Mouse (Mus musculus): Measurements from ENCODE around the gene Gpr107. TPM values are rescaled to one million over a fixed set of nuclear protein-coding genes. Genes with fewer than 3 reads are reported as not detected.
A peak's percentile ranks its signal among the peaks of the same experiment; 100 is the strongest.

The Gpr107 gene
- polyA plus RNA-seq, 1 experiment = 35.3 TPM

GRCm38 (mm10) chr2:31228768-31229311 lies 76.7 kb downstream of the Gpr107 start:
- TF ChIP-seq POLR2A (IDR thresholded peaks at IDR 0.05; ENCODE audit: borderline replicate concordance, extremely low read depth, insufficient read depth, insufficient read length, poor library complexity, severe bottlenecking) (no peak), CTCF (IDR thresholded peaks at IDR 0.05; ENCODE audit: borderline replicate concordance, extremely low read depth, insufficient read depth, insufficient read length) (no peak)
- DNase-seq (ENCODE audit: low read depth) = no peak

GRCm38 (mm10) chr2:31239203-31239696 lies 87.1 kb downstream of the Gpr107 start:
- TF ChIP-seq CTCF (IDR thresholded peaks at IDR 0.05; ENCODE audit: borderline replicate concordance, extremely low read depth, insufficient read depth, insufficient read length) (peak; percentile 40; the same call in 1 of the 2 replicates), POLR2A (IDR thresholded peaks at IDR 0.05; ENCODE audit: borderline replicate concordance, extremely low read depth, insufficient read depth, insufficient read length, poor library complexity, severe bottlenecking) (no peak)
- DNase-seq (ENCODE audit: low read depth) = peak; percentile 76

GRCm38 (mm10) chr2:31239833-31240232 lies 87.7 kb downstream of the Gpr107 start:
- no peak for DNase-seq (ENCODE audit: low read depth)
- TF ChIP-seq CTCF (IDR thresholded peaks at IDR 0.05; ENCODE audit: borderline replicate concordance, extremely low read depth, insufficient read depth, insufficient read length) (no peak), POLR2A (IDR thresholded peaks at IDR 0.05; ENCODE audit: borderline replicate concordance, extremely low read depth, insufficient read depth, insufficient read length, poor library complexity, severe bottlenecking) (no peak)

- peak; percentile 76 for DNase-seq (ENCODE audit: low read depth)
- no peak for TF ChIP-seq POLR2A (IDR thresholded peaks at IDR 0.05; ENCODE audit: borderline replicate concordance, extremely low read depth, insufficient read depth, insufficient read length, poor library complexity, severe bottlenecking)
- TF ChIP-seq CTCF (IDR thresholded peaks at IDR 0.05; ENCODE audit: borderline replicate concordance, extremely low read depth, insufficient read depth, insufficient read length) = no peak
These were observed 89.5 kb downstream of the Gpr107 start for GRCm38 (mm10) chr2:31241639-31242038.

DNA sequence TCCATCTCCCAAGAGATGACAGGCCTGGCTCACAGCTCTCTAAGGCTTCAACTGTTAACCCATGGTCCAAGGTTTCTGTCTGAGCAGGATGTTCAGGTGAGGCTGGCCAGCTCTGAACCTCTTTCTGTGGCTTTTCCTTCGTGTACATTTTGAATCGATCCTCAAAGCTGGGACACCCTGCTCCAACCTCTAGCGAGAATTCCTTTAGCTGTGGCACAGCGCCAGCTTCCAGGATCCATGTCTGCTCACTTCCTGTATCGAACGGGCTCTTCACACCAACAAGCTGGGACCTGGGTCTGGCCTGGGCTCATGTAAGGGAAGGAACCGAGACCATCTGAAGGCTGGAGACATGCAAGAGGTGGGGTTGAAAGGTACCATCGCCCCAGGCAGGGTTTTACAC lies 92.1 kb downstream of the Gpr107 start:
- DNase-seq (ENCODE audit: low read depth) = no peak
- no peak for TF ChIP-seq POLR2A (IDR thresholded peaks at IDR 0.05; ENCODE audit: borderline replicate concordance, extremely low read depth, insufficient read depth, insufficient read length, poor library complexity, severe bottlenecking)
- TF ChIP-seq CTCF (IDR thresholded peaks at IDR 0.05; ENCODE audit: borderline replicate concordance, extremely low read depth, insufficient read depth, insufficient read length) = no peak

DNA sequence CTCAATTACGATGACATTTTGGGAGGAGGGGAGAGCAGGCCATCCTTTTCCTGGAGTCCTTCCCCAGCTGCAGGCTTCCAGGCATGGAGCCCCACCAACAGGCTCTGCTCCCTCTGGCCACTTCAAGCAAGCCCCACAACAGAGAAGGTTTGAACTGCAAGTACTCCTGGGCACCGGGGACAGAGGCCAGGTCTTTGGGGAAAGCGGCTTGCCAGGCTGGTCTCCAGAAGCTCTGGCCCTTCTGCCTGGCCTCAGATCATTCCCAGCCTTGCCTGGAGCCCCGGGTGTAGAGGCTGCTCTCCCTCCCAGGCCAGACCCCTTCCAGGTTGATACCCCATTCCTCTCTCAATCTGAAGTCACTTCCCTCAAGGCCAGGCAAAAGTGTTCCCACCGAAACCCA lies 92.9 kb downstream of the Gpr107 start:
- DNase-seq (ENCODE audit: low read depth) = no peak
- TF ChIP-seq CTCF (IDR thresholded peaks at IDR 0.05; ENCODE audit: borderline replicate concordance, extremely low read depth, insufficient read depth, insufficient read length) (no peak), POLR2A (IDR thresholded peaks at IDR 0.05; ENCODE audit: borderline replicate concordance, extremely low read depth, insufficient read depth, insufficient read length, poor library complexity, severe bottlenecking) (no peak)

GRCm38 (mm10) chr2:31245491-31246141 lies 93.5 kb downstream of the Gpr107 start, which contains the start of gene Ncs1:
Ncs1 (plus strand) TSS chr2:31245823.
- no peak for TF ChIP-seq CTCF (IDR thresholded peaks at IDR 0.05; ENCODE audit: borderline replicate concordance, extremely low read depth, insufficient read depth, insufficient read length)
- peak; percentile 76 for TF ChIP-seq POLR2A (IDR thresholded peaks at IDR 0.05; ENCODE audit: borderline replicate concordance, extremely low read depth, insufficient read depth, insufficient read length, poor library complexity, severe bottlenecking)
- peak; percentile 92 for DNase-seq (ENCODE audit: low read depth)

DNA sequence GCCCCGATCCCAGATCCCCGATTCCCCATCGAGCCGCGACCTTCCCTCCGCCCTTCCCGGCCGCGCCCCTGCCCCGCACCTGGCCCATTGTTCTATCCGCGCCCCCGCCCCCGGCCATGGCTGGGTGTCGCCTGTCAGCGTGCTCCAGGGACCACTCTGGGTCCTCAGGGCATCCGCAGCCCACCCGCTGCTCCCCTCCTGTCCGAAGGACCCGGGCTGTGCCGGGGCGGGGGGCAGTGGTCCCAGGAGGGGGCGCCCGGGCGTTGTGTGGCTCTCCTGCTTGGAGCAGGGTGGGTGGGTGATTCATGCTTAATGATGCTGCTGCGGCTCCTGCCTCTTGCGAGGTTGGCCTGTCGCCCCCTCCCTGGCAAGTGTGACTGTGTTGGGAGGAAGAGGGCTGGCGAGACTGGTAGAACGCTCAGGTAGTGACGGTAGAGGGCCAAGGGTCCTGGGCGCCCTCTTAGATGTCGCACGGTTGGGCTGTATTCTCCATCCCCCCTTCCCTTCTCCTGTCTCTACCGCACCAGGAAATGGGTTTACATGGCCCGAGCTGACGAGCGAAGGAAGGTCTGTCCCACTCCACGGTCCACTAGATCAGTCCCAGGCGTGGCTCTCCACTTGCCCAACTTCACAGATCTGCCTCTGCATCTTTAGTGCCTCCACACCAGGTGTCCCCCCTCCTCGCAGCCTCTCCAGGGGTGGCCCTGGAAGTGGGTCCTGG lies 94.3 kb downstream of the Gpr107 start:
- DNase-seq (ENCODE audit: low read depth) = peak; percentile 76
- TF ChIP-seq CTCF (IDR thresholded peaks at IDR 0.05; ENCODE audit: borderline replicate concordance, extremely low read depth, insufficient read depth, insufficient read length) = no peak

DNA sequence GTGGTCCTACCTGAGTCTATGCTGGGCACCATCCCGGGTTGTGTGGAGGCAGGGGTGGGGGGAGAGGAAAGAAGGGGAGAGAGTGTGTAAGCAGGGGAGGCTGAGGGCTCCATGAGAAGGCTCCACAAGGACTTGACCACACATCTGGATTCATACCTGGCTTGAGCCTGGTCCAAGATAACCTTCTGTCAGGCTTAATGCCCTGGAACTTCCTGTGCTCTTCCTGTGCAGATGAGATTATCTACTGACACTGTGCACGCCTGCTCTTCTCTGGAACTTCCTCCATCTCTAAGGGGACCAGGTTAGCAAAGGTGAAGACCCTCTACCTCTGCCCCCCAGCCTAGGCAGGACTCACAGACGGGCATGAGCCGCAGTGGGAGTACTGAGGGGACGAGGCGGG lies 96.7 kb downstream of the Gpr107 start:
- no peak for TF ChIP-seq CTCF (IDR thresholded peaks at IDR 0.05; ENCODE audit: borderline replicate concordance, extremely low read depth, insufficient read depth, insufficient read length)
- TF ChIP-seq POLR2A (IDR thresholded peaks at IDR 0.05; ENCODE audit: borderline replicate concordance, extremely low read depth, insufficient read depth, insufficient read length, poor library complexity, severe bottlenecking) = no peak
- DNase-seq (ENCODE audit: low read depth) = no peak

DNA sequence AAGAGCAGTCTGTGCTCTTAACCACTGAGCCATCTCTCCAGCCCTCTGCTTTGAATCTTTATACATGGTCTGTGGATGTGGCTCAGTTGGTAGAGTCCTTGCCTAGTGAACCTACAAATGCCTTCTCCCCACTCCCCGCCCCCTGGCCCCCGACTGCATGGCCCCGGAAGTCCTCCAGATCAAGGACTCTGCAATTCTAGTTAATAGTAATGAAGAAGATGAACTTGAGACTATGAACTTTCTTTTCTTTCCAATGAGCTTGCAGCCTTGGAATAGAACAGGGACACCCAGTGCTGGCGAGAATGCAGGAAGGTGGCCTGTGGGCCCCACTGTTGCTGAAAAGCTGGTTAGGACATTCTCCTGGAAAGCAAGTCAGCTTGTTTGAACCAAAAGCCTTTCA lies 100.1 kb downstream of the Gpr107 start:
- DNase-seq (ENCODE audit: low read depth) = no peak
- TF ChIP-seq CTCF (IDR thresholded peaks at IDR 0.05; ENCODE audit: borderline replicate concordance, extremely low read depth, insufficient read depth, insufficient read length) = no peak
- no peak for TF ChIP-seq POLR2A (IDR thresholded peaks at IDR 0.05; ENCODE audit: borderline replicate concordance, extremely low read depth, insufficient read depth, insufficient read length, poor library complexity, severe bottlenecking)

GRCm38 (mm10) chr2:31253463-31253862 lies 101.3 kb downstream of the Gpr107 start:
- TF ChIP-seq CTCF (IDR thresholded peaks at IDR 0.05; ENCODE audit: borderline replicate concordance, extremely low read depth, insufficient read depth, insufficient read length) (no peak), POLR2A (IDR thresholded peaks at IDR 0.05; ENCODE audit: borderline replicate concordance, extremely low read depth, insufficient read depth, insufficient read length, poor library complexity, severe bottlenecking) (no peak)
- peak; percentile 69 for DNase-seq (ENCODE audit: low read depth)
